Mouse (Mus musculus) neural tube, embryonic 13.5 days (tissue): ENCODE measurements around the gene Tmod2. TPM values are rescaled to one million over a fixed set of nuclear protein-coding genes. Genes with fewer than 3 reads are reported as not detected.
"Not testable (repeated sequence)": the region's sequence is repeated elsewhere in the genome, so short reads cannot be mapped to it uniquely, and the experiment has no call there.

Source experiments
- ATAC-seq: fragments of 200-750 bp; cut with Nextera tagmentation; 2 replicates; pipeline ENCODE4 v1.8.0; 2017; ENCODE audit warnings: low read depth, mild to moderate bottlenecking, moderate TSS enrichment, moderate library complexity
- H3K27ac ChIP-seq: fragments of 300-500 bp; sonication (generic); replicated peaks from 2 replicates; pipeline ENCODE4 v1.5.1; 2015; ENCODE audit warnings: moderate library complexity, mild to moderate bottlenecking, inconsistent platforms
- H3K27me3 ChIP-seq: fragments of 300-500 bp; sonication (generic); 2 replicates; pipeline ENCODE4 v1.6.1; 2015; ENCODE audit warnings: mild to moderate bottlenecking, inconsistent platforms
- H3K36me3 ChIP-seq: fragments of 300-500 bp; sonication (generic); 2 replicates; pipeline ENCODE4 v1.6.1; 2015; ENCODE audit warnings: mild to moderate bottlenecking, inconsistent platforms
- H3K4me1 ChIP-seq: fragments of 300-500 bp; sonication (generic); replicated peaks from 2 replicates; pipeline ENCODE4 v1.6.1; 2015; ENCODE audit warnings: inconsistent platforms
- H3K4me2 ChIP-seq: fragments of 300-500 bp; sonication (generic); 2 replicates; pipeline ENCODE4 v1.6.1; 2015; ENCODE audit warnings: inconsistent platforms, mild to moderate bottlenecking, moderate library complexity
- H3K4me3 ChIP-seq: fragments of 300-500 bp; sonication (generic); 2 replicates; pipeline ENCODE4 v1.5.1; 2015; ENCODE audit warnings: mild to moderate bottlenecking, inconsistent platforms
- H3K9ac ChIP-seq: fragments of 300-500 bp; sonication (generic); 2 replicates; pipeline ENCODE4 v1.6.1; 2015; ENCODE audit warnings: moderate library complexity, mild to moderate bottlenecking, inconsistent platforms
- H3K9me3 ChIP-seq: fragments of 300-500 bp; sonication (generic); 2 replicates; pipeline ENCODE4 v1.6.1; 2016; ENCODE audit warnings: inconsistent platforms
- WGBS: fragments of 180-500 bp; shearing (Covaris S2); methylation state at CpG from one replicate; pipeline ENCODE4 v1.1.7; 2015; 5-methylcytosine and 5-hydroxymethylcytosine counted together
- polyA plus RNA-seq: library from polyadenylated mRNA; unstranded; fragments of >200 nt; fragmentation: Nextera tagmentation; extraction: Ambion mirVana; gene quantifications from 2 replicates; pipeline ENCODE4 v1.2.1, GENCODE M21; 2015

Gene Tmod2
- polyA plus RNA-seq, 1 experiment from 2014 or later, result 171 TPM

DNA sequence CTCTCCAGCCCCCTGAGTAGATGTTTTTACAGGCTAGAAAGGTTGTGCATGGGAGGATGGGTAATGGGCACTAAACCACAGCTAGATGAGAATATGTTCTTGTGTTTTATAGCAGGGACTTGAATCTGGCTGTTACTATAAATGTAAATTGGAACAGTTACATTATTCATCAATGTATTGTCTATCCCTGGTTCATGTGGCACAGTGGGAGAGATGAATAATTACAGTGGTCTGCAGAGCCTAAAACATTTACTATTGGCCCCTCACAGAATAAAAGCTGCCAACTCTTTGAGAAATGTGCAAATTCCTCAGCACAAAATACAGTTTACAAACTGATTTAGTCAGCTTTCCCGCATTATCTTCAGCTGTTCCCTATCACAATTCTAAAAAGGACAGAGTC, 74.7 kb downstream of the Tmod2 start:
- peak; percentile 23; the same call in 1 of the 2 replicates for ATAC-seq
- WGBS, result 83% methylated on average over 1 of the region's 1 CpGs
- H3K9ac ChIP-seq, result no peak overlapping the region
- H3K4me2 ChIP-seq, result no peak overlapping the region
- no peak overlapping the region; the same call in 1 of the 2 replicates for H3K27ac ChIP-seq
- H3K27me3 ChIP-seq, result no peaks in the 10 kb centered on the region
- H3K4me1 ChIP-seq, result peaks cover 6% of the 10 kb centered on the region; the same call in 1 of the 2 replicates
- H3K36me3 ChIP-seq, result 0 out of 2 replicates have a peak, but pooled peaks cover 3% of the 10 kb centered on the region
- H3K4me3 ChIP-seq, result no peak overlapping the region
- no peaks in the 10 kb centered on the region for H3K9me3 ChIP-seq

DNA sequence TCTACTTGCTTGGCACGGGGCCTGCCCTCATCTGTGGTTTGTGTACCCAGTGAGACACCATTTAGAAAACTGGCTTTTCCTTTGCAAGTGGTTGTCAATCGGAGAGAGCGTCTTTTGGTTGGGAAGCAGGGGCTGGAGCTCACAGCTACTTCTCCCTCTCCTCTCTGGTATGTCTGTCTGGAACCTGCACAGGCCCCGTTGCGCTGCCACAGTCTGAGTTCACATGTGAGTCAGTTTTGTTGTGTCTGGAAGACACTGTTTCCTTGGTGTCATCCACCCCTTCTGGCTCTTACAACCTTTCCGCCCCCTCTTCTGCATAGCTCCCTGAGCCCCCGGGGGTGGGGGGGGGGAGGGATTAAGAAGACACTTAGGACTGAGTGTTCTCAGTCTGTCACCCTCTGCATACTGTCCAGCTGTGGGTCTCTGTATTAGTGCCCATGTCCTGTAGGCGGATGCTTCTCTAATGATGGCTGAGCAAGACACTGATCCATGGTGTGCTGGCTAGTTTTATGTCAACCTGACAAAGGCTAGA, 76.6 kb downstream of the Tmod2 start:
- Histone ChIP-seq H3K36me3 (peaks cover 10% of the 10 kb centered on the region), H3K27ac (no peak overlapping the region), H3K4me3 (no peak overlapping the region), H3K9me3 (no peaks in the 10 kb centered on the region), H3K27me3 (no peaks in the 10 kb centered on the region), H3K4me2 (no peak overlapping the region), H3K9ac (no peak overlapping the region), H3K4me1 (0 out of 2 replicates have a peak, but pooled peaks cover 5% of the 10 kb centered on the region)
- WGBS, result 96% methylated on average over 8 of the region's 8 CpGs
- no peak for ATAC-seq

DNA sequence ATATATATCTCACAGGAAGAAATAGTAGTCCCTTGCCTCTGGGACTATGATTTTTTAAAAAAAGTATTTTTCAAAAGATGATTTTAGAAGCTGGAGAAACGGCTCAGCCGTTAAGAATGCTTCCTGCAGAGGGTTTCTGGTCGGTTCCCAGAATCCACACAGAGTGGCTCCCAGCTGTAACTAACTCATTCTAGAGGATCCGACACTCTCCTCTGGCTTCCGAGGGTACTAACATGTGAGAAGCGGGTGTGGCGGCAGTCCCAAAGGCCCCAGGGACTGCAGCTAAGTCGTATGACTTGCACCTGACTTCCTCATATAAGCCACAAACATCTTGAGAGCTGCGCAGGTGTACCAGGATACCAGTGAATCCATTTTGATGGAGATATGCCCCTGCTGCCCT, 78.1 kb downstream of the Tmod2 start:
- 80% methylated on average over 9 of the region's 9 CpGs for WGBS
- H3K27ac ChIP-seq, H3K4me3 ChIP-seq, ATAC-seq, H3K9me3 ChIP-seq, H3K9ac ChIP-seq, H3K4me1 ChIP-seq, H3K4me2 ChIP-seq, H3K27me3 ChIP-seq: not testable (repeated sequence)
- peaks cover 20% of the 10 kb centered on the region for H3K36me3 ChIP-seq

DNA sequence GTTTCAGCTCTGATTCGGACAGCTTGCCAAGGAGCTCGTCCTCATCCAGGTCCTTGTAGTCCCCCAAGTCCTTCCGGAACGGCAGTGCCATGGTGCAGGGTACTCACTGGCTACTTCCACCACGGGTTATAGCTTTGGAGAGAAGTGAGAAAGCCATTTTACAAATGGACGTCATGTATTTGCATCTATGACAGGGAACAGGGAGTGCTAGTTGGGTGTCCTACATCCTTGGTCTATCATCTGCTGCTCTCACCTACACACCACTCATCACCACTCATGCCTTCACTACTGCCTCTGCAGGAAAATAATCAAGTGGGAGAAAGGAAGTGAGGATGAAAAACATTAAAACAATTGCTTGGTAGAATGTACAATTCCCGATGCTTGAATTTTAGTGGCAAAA, 78.7 kb downstream of the Tmod2 start:
- no peak overlapping the region for H3K4me2 ChIP-seq
- H3K36me3 ChIP-seq, result peaks cover 20% of the 10 kb centered on the region
- H3K4me1 ChIP-seq, result 0 out of 2 replicates have a peak, but pooled peaks cover 5% of the 10 kb centered on the region
- H3K27ac ChIP-seq, result no peak overlapping the region
- H3K27me3 ChIP-seq, result no peaks in the 10 kb centered on the region
- H3K9ac ChIP-seq, result no peak overlapping the region
- no peaks in the 10 kb centered on the region for H3K9me3 ChIP-seq
- 93% methylated on average over 7 of the region's 7 CpGs for WGBS
- no peak for ATAC-seq
- no peak overlapping the region for H3K4me3 ChIP-seq

DNA sequence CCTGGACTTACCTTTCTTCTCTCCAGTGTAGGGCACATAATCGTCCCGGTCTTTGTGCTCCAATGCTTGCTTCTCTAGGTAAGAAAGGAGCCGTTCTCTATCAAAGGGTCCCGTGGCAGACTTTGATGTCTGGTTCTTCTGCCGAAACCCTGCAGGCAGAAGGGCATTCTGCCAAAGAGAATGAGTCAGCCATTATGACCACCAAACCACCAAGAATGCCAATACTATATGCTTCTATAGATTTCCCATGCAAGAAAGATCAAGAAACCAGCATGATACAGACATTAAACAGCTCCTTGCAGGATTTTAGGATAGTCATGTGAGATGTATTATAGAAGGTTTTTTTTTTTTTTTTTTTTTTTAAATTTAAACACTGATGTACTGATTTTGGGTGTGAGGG, 81.8 kb downstream of the Tmod2 start:
- Histone ChIP-seq H3K4me2 (no peak overlapping the region), H3K27me3 (no peaks in the 10 kb centered on the region), H3K4me3 (no peak overlapping the region), H3K36me3 (peaks cover 20% of the 10 kb centered on the region), H3K4me1 (no peaks in the 10 kb centered on the region), H3K27ac (no peak overlapping the region), H3K9me3 (no peaks in the 10 kb centered on the region), H3K9ac (no peak overlapping the region)
- WGBS, result 80% methylated on average over 5 of the region's 5 CpGs
- no peak for ATAC-seq

DNA sequence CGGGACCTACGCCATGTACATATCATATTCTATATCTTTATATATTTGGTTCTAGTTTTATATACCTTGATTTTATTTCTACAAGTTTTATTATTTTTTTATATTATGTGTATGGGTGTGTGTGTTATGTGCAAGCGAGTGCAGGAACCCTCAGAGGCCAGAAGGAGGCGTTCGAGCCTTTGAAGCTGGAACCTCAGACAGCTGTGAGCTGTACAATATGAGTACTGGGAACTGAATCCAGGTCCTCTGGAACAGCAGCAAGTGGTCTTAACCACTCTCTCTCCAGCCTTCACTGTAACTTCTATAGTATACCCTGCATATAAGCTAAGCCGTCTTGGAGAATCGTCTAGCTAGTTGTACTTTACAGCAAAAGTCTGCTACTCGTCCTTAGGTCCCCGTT, 83.0 kb downstream of the Tmod2 start:
- no peak for ATAC-seq
- peaks cover 20% of the 10 kb centered on the region for H3K36me3 ChIP-seq
- H3K4me2 ChIP-seq, result no peak overlapping the region
- H3K27me3 ChIP-seq, result no peaks in the 10 kb centered on the region
- no peak overlapping the region for H3K4me3 ChIP-seq
- H3K27ac ChIP-seq, result no peak overlapping the region
- 97% methylated on average over 9 of the region's 9 CpGs for WGBS
- no peak overlapping the region for H3K9ac ChIP-seq
- H3K4me1 ChIP-seq, result no peaks in the 10 kb centered on the region
- H3K9me3 ChIP-seq, result no peaks in the 10 kb centered on the region

DNA sequence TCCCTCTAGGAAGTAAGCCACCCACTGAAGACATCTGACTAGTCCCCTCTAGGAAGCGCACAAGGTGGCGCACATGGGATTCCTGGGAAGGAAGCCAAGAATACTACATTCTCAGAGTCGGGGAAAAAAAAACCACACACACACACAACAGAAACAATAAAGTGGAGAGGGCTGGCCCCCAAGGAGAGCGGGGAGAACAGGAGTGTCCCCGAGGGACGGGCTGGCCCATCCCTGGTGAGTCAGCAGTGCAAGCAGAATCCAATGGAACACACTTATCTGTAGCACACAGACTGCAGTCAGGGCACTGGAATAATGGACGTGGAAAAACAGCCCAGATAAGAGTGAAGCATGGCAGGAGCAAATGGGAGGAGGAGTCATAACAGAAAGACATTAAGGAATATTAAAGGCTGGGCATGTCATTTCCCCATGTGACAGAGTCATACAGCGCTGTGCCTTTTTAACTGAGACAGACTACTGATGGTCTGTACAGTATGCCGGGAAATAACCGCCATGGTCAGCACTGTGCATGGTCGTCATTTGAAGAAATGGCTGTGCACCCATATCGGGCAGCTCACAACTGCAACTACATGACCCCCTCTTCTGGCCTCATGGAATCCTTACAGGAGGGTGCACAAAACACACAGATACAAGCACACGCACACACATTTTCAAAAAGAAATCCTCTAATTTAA, 83.6 kb downstream of the Tmod2 start:
- no peaks in the 10 kb centered on the region for H3K4me1 ChIP-seq
- 83% methylated on average over 13 of the region's 13 CpGs for WGBS
- no peak overlapping the region for H3K27ac ChIP-seq
- no peaks in the 10 kb centered on the region for H3K27me3 ChIP-seq
- H3K4me3 ChIP-seq, result no peak overlapping the region
- peaks cover 20% of the 10 kb centered on the region for H3K36me3 ChIP-seq
- H3K4me2 ChIP-seq, result no peak overlapping the region
- no peak; the same call in 1 of the 2 replicates for ATAC-seq
- H3K9ac ChIP-seq, result no peak overlapping the region
- no peaks in the 10 kb centered on the region for H3K9me3 ChIP-seq

DNA sequence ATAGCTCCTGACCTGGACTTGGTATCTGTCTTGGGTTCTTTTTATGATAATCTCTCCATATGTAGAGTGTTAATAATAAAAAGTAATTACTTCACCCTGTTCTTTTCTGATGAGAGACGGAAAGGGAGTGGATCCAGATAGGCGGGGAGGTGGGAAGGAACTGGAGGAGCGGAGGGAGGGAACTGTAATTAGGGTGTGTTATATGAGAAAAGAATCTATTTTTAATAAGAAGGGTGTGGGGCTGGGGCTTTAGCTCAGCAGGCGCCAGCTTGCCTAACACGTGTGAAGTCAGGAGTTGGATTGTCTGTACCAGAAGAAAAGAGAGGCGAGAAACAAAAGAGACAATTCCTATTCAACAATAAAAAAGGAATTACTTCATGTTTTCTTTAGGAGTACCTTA, 87.5 kb downstream of the Tmod2 start:
- Histone ChIP-seq H3K36me3 (peaks cover 6% of the 10 kb centered on the region), H3K9me3 (no peaks in the 10 kb centered on the region), H3K27ac (no peak overlapping the region), H3K4me2 (no peak overlapping the region), H3K4me1 (no peaks in the 10 kb centered on the region), H3K9ac (no peak overlapping the region), H3K27me3 (no peaks in the 10 kb centered on the region), H3K4me3 (no peak overlapping the region)
- ATAC-seq, result no peak
- 61% methylated on average over 6 of the region's 6 CpGs for WGBS

DNA sequence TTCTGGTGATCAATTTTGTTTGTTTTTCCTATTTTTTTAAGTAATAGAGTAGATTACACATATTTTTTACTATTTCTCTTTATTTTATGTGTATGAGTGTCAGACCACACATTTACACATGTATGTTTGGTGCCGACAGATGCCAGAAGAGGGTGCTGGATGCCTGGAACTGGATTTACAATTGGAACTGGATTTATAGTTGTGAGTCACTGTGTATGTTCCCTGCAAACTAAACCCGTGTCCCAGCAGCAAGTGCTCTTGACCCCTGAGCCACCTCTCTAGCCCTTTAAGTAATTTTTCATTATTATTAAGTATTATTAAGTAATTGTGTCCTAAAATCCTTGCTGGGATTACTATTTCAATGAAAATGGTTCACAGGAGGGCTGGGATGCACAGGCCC, 88.9 kb downstream of the Tmod2 start:
- no peak for ATAC-seq
- Histone ChIP-seq H3K9ac (no peak overlapping the region), H3K4me3 (no peak overlapping the region), H3K27ac (no peak overlapping the region), H3K9me3 (no peaks in the 10 kb centered on the region), H3K4me2 (no peak overlapping the region), H3K36me3 (peaks cover 6% of the 10 kb centered on the region; the same call in 1 of the 2 replicates), H3K27me3 (no peaks in the 10 kb centered on the region), H3K4me1 (no peaks in the 10 kb centered on the region)
- 87% methylated on average over 2 of the region's 2 CpGs for WGBS

DNA sequence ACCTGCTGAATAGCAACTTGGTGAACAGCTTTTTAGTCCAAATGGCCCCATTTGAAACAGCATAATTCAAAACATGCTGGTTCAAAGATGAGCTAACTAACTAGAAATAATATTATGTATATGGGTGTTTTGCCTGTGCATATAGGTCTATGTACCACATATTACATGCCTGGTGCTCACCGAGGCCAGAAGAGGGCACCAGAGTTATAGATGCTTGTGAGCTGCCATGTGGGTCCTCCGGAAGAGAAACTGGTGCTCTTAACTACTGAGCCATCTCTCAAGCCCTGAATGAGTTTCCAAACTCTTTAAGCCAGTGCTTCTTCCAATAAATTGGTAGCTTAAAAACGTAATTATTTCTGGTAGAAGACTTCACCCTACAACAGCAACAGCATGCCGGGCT, 89.3 kb downstream of the Tmod2 start:
- H3K4me2 ChIP-seq, result no peak overlapping the region
- H3K27ac ChIP-seq, result no peak overlapping the region
- no peak overlapping the region for H3K9ac ChIP-seq
- H3K27me3 ChIP-seq, result no peaks in the 10 kb centered on the region
- 57% methylated on average over 4 of the region's 4 CpGs for WGBS
- no peaks in the 10 kb centered on the region for H3K9me3 ChIP-seq
- peak; percentile 53; the same call in 1 of the 2 replicates for ATAC-seq
- H3K36me3 ChIP-seq, result peaks cover 6% of the 10 kb centered on the region; the same call in 1 of the 2 replicates
- H3K4me3 ChIP-seq, result no peak overlapping the region
- no peaks in the 10 kb centered on the region for H3K4me1 ChIP-seq

DNA sequence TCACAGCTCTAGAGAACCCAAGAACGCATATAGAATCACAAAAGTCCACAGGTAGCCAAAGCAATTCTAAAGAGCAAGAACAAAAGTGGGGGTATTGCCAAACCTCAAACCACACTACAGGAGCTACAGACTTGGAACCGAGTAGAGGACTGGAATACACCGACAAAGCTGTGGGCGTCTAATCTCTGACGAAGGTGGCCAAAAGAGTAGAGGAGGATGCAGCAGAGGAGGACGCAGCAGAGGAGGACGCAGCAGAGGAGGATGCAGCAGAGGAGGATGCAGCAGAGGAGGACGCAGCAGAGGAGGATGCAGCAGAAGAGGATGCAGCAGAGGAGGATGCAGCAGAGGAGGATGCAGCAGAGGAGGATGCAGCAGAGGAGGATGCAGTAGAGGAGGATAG, 90.2 kb downstream of the Tmod2 start:
- Histone ChIP-seq H3K27me3 (no peaks in the 10 kb centered on the region), H3K9me3 (no peaks in the 10 kb centered on the region), H3K4me2 (no peak overlapping the region), H3K27ac (no peak overlapping the region), H3K4me1 (no peaks in the 10 kb centered on the region), H3K36me3 (peaks cover 6% of the 10 kb centered on the region; the same call in 1 of the 2 replicates), H3K4me3 (no peak overlapping the region), H3K9ac (no peak overlapping the region)
- ATAC-seq, result no peak
- WGBS, result 96% methylated on average over 8 of the region's 8 CpGs

DNA sequence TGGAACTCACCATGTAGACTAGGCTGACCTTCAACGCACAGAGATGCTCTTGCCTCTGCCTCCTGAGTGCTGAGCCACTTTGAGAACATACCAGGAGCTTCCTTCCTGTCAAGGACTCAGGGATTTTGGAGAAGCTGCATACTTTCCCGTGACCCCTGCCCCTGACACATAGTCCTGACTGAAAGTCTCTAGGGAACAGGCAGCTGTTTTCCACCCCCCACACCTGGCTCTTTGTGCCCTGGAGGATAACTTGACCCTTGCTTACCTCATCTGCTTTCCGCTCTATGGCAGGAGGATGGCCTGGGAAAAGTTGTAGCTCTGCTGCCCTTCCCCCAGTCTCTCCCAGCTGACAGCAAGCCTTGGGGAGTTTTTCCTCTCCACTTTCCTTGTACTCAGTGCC, 93.4 kb downstream of the Tmod2 start:
- 84% methylated on average over 3 of the region's 3 CpGs for WGBS
- Histone ChIP-seq H3K4me1 (no peaks in the 10 kb centered on the region), H3K27me3 (no peaks in the 10 kb centered on the region), H3K36me3 (peaks cover 21% of the 10 kb centered on the region), H3K9me3 (no peaks in the 10 kb centered on the region), H3K9ac (no peak overlapping the region), H3K4me2 (no peak overlapping the region), H3K4me3 (no peak overlapping the region), H3K27ac (no peak overlapping the region)
- ATAC-seq, result no peak
